Mouse (Mus musculus): ENCODE data around the gene Tuba1b.

- TF ChIP-seq CTCF (IDR thresholded peaks at IDR 0.05; ENCODE audit: extremely low read depth, insufficient read depth, insufficient read length, insufficient replicate concordance) (no peak), POLR2A (IDR thresholded peaks at IDR 0.05; ENCODE audit: low read depth, low read length) (no peak)
Observed at GRCm38 (mm10) chr15:98948857-98949606, 14.7 kb upstream of the Tuba1b start.

All from spleen, adult 2 months (tissue).